Mouse (Mus musculus) urinary bladder, adult 2 months (tissue): ENCODE results near the gene Dop1a. TPM values are rescaled to one million over a fixed set of nuclear protein-coding genes. Genes with fewer than 3 reads are reported as not detected.
A peak's percentile ranks its signal among the peaks of the same experiment; 100 is the strongest.

ENCODE experiments used
- DNase-seq: peaks from one replicate; pipeline ENCODE4 v3.0.0; 2022; ENCODE audit warnings: low spot score
- polyA plus RNA-seq: library from polyadenylated mRNA; depleted of rRNA; stranded (reverse); fragments of >200 nt; gene quantifications from 2 replicates; pipeline ENCODE4 v1.2.3, GENCODE M21; 2012

Gene Dop1a
- polyA plus RNA-seq, 1 experiment = 23.2 TPM

DNA sequence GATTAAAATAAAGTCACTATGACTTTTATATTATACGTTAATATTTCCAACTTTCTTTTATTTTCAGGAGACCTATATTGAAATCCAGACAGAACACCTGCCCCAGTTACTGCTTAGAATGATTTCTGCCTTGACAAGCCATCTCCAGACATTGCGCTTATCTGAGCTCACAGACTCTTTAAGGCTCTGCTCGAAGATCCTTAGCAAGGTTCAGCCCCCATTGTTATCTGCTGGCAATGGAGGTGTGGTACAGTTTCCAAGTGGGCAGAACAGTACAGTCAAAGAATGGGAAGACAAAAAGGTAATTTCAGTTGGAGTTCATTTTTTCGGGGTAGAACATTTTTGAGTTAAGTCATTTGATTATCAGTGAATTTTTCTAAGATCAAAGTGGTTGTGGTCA is 40.5 kb downstream of the Dop1a start:
- DNase-seq = no peak

DNA sequence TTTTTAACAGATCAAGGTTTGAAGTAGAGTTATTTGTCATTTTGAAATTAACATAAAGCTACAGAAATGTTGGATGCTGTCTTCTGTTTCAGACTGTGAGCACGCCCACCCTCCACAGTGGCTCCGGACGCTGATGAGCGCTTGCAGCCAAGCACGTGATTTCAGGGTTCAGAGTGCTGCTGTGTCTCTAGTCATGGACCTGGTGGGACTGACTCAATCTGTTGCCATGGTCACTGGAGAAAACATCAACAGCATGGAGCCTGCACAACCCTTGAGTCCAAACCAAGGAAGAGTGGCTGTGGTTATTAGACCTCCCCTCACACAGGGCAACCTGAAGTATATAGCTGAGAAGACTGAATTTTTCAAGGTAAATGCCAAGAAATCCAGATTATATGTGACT is 46.8 kb downstream of the Dop1a start:
- no peak for DNase-seq

DNA sequence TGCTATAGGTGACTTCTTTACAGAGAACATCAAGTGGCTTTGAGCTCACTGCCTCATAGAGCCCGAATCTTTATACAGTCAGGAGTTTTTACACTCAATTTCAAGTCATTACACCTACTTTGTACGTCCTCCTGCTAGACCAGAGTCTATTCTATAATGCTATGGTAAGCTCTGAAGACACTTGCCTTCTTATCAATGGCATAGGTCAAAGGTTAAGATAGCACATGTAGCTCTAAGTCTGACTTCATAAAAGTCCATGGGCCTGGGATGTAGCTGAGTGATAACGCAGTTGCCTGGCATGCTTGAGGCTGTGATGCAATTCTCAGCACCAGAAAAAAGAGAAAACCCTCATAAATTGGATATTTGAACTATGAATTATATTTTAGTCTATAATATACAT is 47.4 kb downstream of the Dop1a start:
- no peak for DNase-seq

DNA sequence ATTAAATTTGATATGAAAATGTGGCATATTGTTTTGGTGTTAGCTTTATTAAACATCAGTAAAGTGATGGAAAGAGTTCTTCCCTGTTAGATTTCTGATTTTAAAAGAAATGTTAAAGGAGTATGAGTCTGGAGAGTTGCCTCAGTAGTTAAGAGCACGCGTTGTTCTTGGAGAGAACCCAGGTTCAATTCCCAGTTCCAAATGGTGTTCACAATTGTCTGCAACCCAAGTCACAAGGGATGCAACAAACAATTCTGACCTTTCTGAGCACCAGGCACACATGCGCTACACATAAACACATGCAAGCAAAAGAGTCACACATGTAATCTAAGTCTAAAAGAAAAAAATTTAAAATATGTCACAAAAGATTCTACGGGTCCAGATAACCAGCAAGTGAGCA is 47.8 kb downstream of the Dop1a start:
- no peak for DNase-seq

DNA sequence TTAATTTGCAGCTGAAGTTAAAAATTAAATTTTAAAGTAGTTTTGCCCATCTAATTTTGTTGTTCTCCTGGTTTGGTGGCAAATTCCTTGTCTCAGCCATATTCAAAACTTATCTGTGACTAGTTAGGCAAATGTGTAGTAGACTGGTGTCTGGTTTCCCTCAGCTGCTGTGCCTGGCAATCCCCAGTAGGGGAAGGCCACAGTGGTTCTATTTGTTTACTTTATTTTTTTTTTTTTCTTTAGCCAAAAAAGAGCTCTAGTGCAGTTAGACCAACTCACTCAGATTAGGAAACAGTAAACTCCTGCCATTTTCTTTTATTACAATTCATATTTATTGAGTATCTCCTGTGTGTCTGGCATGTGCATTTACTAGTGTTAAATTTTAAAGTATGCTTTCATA is 55.4 kb downstream of the Dop1a start:
- DNase-seq = no peak

DNA sequence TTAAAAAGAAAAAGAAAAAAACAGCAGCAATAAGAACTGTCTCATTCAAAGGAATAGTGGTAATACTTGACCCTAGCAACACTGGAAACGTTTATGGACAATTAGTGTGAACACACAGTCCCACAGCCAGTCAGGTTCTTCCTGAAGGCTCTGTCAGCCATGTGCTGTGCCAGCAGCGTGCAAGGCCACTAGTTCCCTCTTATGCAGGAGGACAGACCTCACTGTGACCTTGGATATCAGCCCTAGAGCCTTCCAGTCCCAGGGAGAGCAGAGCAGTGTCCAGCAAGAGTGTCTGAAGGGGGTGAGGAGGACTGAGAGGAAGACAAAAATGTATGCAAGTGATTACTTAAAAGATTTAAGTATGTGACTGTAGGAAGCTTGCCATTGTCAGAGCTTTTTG is 58.6 kb downstream of the Dop1a start:
- no peak for DNase-seq

DNA sequence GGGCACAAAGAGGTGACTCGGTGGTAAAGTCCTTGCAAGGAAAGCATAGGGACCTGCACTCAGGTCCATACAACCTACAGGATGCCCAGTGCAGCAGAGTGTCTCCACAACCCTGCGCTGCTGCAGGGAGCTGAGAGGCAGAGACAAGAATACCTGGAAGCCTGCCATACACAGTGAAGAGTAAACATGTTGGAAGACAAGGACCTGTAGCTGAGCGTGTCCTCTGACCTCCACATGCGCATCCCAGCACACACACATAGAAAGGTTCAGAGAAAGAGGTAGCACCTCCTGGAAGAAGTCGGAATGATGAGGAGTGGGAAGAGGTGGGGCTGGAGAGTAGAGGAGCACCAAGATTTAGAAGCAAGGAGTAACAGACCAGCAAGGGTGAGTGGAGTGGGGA is 67.1 kb downstream of the Dop1a start:
- DNase-seq = no peak

DNA sequence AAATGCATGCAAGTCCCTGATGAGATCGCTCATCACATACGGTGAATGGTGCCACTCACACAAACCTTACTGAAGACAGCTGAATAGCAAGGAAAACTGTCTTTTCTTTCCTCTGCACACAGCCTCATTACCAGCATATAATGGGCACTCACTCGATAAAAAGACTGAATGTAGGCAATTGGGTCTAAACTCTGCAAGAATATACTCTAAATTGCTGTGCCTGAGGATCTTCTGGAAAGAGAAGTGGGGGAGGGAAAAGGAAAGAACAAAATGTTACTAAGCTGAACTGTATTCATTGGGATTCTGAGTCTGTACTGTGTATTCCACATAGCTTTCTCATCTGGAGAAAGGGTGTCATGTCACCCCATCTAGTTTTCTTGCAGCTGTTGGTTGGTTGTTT is 76.5 kb downstream of the Dop1a start:
- no peak for DNase-seq

DNA sequence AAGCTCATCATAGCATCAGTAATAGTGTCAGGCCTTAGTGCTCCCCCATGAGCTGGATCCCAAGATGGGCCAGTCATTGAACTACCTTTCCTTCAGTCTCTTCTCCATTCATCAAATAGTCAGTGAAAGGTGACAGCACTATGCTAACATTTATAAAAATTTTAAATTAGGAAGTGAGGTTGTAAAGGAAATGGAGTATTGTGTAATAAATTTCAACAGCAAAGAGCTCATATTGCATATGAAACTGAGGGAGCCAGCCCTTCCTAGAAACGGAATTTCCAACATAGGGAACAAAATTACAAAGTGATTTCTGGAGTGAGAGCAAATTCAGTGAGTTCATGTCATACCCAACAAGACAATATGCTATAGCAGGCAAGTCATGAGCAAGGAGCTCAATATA is 77.6 kb downstream of the Dop1a start:
- DNase-seq = no peak

DNA sequence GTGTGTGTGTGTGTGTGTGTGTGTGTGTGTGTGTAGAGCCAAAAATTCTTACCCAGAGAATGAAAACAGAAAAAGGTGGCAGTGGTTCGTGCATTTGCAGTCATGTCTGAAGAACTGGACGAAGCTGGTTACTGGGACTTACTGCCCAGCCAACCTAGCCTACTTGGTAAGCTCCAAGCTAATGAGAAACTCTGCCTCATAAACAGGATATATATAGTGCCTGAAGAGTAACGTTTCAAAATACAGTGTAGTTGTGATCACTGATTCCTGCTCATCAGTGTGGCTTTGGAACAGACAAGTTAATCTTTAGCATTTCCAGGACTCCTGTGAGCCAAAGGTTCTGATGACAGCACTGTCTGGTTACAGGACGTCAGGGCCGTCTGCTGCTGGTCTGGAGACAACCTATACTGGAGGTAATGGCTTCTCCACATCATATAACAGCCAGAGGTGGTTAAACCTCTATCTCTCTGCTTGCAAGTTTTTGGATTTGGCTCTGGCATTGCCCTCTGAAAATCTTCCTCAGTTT is 82.7 kb downstream of the Dop1a start:
- DNase-seq = no peak

DNA sequence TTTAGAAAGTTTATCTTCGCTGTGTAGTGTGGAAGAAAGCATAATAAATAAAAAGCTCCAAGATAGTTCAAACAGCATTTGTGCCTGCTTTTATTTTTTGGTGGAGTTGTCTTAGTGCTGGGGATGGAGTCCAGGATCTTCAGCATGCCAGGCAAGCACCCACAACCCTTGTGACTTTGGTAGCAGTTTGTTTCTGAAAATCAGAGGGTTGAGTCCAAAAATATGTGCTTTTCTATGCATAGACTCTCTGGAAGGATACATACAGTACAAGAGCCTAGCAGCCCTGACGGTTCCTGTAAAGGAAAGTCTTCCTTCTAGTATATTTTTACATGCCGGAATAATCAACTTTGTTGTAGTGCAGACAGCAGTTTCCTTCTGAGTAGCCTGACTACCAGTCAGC is 83.8 kb downstream of the Dop1a start:
- no peak for DNase-seq

DNA sequence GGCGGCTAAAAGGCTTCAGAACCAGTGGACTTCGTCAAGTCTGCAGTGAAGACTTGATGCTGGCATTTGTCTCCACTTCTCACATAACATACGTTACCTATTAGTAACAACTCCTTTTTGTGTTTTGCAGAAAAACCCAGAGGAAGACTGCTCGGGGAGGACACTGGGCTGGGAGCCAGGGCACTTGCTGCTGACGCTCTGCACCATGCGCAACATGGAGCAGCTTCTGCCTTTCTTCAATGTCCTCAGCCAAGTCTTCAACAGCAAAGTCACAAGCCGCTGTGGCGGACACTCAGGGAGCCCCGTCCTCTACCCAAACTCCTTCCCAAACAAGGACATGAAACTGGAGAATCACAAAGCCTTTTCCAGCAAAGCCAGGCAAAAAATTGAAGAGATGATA is 86.9 kb downstream of the Dop1a start:
- DNase-seq = no peak

DNA sequence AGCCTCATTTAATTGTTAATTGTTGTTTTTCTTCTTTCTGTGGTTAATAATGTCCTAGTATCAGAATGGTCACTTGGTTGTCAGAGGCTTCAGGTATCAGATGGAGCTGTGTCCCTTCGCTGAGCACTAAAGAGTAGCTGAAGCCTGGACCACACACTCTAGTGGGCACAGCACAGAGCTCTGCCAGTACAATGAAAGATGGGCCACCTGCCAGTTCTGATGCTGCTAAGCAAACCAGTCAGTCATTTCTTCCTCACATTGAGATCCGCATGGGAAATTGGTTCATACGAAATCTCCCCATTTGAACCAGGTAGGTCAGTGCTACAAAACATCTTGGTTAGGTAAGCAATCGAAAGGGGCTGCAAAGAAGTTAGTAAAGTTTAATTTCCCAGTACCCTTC is 87.7 kb downstream of the Dop1a start:
- DNase-seq = no peak

DNA sequence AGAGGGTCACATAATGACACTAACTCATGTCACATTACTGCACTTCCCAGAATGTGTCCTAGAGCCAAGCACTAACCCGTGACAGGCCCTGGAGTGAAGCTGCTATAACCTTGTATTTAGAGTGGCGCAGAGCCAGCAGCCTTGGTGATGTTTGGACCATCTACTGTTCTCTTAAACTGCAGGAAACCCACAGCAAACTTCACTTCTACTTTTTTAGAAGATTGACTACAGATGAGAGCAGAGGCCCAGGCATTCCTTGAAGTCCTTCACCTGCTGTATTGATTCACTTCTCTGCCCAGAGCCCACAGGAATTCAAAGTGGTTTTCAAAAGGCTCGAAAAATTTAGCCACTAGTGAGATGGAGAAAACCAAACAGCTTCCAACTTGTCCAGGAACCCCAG is 93.6 kb downstream of the Dop1a start:
- no peak for DNase-seq

DNA sequence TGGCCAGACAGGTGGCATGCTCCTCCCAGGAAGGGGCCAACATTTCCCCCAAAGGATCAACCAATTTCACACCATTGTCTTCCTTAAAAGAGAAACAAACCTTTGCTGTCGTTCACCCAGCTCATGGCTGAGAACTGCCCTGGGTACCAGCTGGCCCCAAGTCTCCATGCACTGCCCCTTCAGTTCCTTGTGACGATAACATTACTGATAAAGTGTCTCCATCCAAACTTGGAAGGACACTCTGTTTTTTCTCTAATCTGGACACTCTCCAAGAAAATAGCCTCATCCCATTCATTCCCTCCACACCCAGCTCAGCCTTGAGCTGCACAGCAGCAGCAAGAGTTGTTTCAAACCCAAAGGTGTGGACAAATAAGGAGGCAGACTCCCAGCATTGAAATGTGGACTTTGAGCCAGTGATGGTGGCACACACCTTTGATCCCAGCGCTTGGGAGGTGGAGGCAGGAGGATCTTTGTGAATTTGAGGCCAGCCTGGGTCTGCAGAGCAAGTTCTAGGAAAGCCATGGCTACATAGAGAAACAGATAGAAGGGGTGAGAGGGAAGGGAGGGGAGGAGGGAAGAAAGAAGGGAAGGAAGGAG is 102.5 kb downstream of the Dop1a start:
- no peak for DNase-seq

DNA sequence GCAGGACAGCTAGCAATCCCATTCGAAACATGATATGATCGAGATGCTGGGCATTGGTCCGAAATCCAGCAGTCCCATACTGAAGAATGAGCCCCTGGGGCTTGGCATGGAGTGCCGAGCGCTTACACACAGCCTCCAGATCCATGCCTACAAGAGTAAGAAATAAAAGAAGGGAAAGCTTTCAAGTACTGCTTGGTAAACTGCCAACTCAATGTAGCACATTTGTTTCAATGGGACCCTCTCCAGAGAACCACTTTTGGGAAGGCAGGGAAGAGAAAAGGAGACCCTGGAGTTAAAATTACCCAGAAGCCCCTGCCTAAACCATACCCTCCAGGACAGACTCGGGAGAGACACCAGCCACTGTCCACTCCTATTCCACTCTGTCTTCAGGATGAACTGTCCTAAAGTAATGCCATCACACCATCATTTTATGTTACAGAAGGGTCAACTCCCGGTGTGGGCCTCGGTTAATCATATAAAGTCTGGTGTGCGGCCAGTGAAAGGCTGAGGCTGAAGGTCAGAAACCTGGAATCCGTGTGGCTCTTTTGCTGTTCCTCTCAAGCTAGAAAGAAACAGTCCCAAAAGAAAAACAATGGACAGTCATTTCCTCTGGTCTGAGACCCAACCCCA is 103.4 kb downstream of the Dop1a start:
- no peak for DNase-seq

DNA sequence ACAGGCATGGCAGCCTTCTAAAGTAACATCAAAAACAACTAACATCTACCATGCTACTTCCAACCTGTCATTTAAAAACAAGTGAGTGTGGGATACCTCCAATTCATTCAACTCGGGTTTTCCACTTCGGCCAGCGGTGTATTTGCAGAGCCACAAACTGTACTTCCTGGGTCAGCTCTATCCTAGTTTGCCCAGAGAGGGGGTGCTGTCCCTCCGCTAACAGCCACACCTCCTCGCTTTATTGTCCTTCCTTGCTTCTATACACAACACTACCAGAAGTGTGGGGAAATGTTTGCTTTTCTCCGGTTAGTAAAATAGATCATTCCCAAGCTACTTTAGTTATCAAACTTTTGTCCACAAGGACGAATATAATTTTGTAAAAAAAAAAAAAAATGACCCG is 104.0 kb downstream of the Dop1a start:
- DNase-seq = no peak

DNA sequence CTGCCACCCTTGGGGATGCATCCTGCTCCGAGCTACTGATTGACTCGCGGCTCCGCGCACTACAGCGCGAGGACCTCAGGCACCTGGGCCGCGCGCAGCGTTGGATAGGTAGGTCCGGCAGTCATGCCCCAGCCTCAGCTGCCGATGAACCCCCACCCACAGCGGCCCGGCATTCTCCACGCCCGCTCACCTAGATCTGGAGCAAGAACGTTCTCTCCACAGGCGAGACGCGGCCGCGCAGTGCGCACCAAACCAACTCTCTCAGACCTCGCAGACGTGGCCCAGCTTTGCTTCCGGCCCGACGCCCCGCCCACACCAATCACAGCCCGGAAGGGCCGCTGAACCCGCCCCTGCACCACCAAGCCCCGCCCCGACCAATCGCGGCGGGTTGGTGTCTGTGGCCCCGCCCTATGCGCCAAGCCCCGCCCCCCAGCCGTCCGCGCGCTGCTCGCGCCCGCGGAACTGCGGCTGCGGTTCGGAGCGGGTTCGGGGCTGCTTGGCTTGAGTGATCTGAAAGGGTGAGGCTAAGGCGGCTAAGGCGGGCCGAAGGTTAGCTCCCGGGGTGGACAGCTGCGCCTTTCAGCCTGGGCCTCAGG is 104.7 kb downstream of the Dop1a start, which contains the start of the genes Pgm3 and Rwdd2a:
Gene Pgm3 (minus strand): TSS at position 303 of the 596 bp plus-strand sequence.
Gene Rwdd2a (plus strand): TSS at position 452 of the 596 bp plus-strand sequence.
- peak; percentile 90 for DNase-seq

DNA sequence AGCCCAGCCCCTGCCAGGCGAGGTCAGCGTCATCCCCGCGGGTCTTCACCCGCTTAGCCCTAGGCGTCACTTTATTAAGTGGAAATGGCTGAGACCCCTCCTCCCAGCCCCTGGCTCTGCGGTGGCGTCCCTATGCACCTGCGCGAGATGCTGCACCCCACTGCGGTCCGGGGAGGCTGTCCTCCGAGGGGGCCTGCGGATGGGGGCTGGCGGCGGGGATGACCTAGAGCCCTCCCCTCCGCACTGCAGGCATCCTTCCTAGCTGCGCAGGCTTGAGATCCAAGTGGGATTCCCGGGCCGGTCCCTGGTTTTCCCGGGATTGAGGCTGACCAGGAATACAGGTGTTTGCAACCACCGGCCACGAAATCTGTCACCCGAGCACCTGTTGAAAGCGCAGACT is 105.2 kb downstream of the Dop1a start:
- no peak for DNase-seq

DNA sequence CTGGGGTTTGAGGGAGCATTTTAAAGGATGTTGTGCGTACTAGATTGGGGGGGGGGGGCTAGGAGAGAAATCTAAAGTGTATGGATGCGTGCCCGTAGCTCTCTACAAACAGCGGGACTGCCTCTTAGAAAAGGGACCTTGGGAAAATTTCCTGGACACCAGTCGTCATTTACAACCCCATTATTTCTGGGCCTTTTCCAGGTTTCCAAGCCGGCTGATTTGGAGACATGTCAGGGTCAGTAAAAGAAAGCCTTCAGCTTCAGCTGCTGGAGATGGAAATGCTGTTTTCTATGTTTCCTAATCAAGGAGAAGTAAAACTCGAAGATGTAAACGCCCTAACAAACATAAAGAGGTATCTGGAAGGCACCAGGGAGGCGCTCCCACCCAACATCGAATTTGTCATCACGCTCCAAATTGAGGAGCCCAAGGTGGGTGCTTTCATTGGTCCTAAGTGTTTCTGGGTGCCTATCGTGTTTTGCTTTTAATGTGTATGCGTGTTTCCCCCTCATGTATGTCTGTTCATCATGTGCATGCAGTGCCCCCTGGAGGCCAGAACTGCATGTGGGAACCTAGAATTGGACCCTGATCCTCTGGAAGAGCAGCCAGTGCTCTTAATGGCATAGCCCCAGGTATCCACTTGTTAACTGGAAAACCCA is 105.8 kb downstream of the Dop1a start:
- peak; percentile 39 for DNase-seq

DNA sequence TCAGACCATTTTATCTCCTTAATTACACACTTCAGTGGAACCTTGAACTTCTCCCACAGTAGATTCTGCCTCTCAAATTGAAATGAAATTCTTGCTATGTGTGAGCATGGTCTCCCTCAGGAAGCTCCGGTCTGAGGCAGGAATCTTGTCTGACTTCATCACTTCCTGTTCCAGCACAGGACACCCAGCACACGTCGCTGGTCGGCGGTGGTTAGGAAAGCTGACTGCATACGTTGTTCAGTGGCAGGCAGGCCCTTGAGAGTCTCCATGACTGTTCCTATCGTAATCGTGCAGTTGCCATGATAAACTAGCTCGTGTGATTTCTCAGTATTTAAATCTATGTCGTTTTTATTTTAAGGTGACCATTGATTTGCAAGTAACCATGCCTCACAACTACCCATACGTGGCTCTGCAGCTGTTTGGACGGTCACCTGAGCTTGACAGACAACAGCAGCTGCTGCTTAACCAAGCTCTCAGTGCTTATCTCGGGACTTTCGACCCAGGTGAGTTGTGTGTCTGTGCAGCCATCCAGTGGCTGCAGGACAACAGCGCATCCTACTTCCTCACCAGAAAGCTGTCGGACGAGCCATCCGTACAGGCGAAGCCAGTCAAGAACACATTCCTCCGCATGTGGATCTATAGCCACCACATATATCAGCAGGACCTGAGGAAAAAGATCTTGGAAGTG is 106.8 kb downstream of the Dop1a start:
- DNase-seq = no peak

DNA sequence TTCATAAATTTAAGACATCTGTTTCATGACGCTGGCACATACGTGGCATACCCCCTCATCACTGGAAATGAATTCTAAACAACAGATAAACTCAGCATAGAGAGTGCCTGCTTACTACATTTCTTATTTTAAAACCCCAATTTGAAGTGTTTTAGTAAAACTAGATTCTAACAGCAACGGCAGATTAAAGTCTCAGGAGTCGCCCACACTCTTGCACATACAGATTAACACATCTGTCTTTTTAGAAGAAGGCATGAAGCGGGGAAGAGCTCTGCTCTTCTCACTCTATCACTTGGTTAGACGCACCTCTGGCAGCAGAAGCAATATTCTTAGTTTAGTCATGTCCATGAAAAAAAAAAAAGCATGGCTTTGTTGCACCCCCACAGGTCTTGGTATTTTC is 108.2 kb downstream of the Dop1a start:
- DNase-seq = no peak
